Mouse (Mus musculus): ENCODE measurements around the gene Mttp. TPM values are rescaled to one million over a fixed set of nuclear protein-coding genes. Genes with fewer than 3 reads are reported as not detected.

The Mttp gene
- total RNA-seq (2021), result 1 to 10 TPM; 5.8 to 6.9 TPM
- long read RNA-seq, experiment 1, partial matches to known transcripts, result 7 of 10 reads
- long read RNA-seq, experiment 1, other reads (novel, unspliced or antisense), result 3 of 10 reads
- long read RNA-seq, experiment 2, partial matches to known transcripts, result 8 of 16 reads
- long read RNA-seq, experiment 2, other reads (novel, unspliced or antisense), result 8 of 16 reads

GRCm38 (mm10) chr3:138144642-138145171, at the start of gene Mttp:
Mttp (minus strand) TSS chr3:138144968.
- intact Hi-C loops (cut with DNase I), result loop anchor here (1.0 to 2.0 kb wide), 4 partner anchors 153 to 366 kb away; partner anchors contain the start of gene H2afz
- DNase-seq, result peak; percentile 64 to 83

GRCm38 (mm10) chr3:138193683-138194302, 49.0 kb upstream of the Mttp start, which contains the start of gene 4930579F01Rik:
4930579F01Rik (minus strand) TSS chr3:138193825.
- intact Hi-C loops (cut with DNase I), result no loop called here
- no peak for DNase-seq

GRCm38 (mm10) chr3:138192260-138192659, 47.5 kb upstream of the Mttp start:
- intact Hi-C loops (cut with DNase I), result no loop called here
- no peak for DNase-seq

GRCm38 (mm10) chr3:138185995-138186930, 41.5 kb upstream of the Mttp start:
- no peak for DNase-seq
- intact Hi-C loops (cut with DNase I), result no loop called here

- peak in 1 of 2 experiments; percentile 43 for DNase-seq
- intact Hi-C loops (cut with DNase I), result no loop called here
Measured at GRCm38 (mm10) chr3:138185290-138185689, 40.5 kb upstream of the Mttp start.

- no peak for DNase-seq
Measured at GRCm38 (mm10) chr3:138183371-138183770, 38.6 kb upstream of the Mttp start.

GRCm38 (mm10) chr3:138182019-138182418, 37.3 kb upstream of the Mttp start:
- intact Hi-C loops (cut with DNase I), result no loop called here
- DNase-seq, result no peak

More at GRCm38 (mm10) chr3:138183371-138183770, 38.6 kb upstream of the Mttp start:
- intact Hi-C loops (cut with DNase I), result no loop called here

GRCm38 (mm10) chr3:138175551-138175950, 30.8 kb upstream of the Mttp start:
- no peak for DNase-seq
- intact Hi-C loops (cut with DNase I), result no loop called here

GRCm38 (mm10) chr3:138173291-138173690, 28.5 kb upstream of the Mttp start:
- no peak for DNase-seq
- intact Hi-C loops (cut with DNase I), result no loop called here

GRCm38 (mm10) chr3:138162553-138163183, 17.9 kb upstream of the Mttp start:
- DNase-seq, result no peak
- intact Hi-C loops (cut with DNase I), result no loop called here

GRCm38 (mm10) chr3:138161623-138162022, 16.9 kb upstream of the Mttp start:
- no peak for DNase-seq
- intact Hi-C loops (cut with DNase I), result no loop called here

- intact Hi-C loops (cut with DNase I), result no loop called here
- DNase-seq, result no peak
Measured at GRCm38 (mm10) chr3:138156651-138157050, 11.9 kb upstream of the Mttp start.

GRCm38 (mm10) chr3:138155062-138155461, 10.3 kb upstream of the Mttp start:
- intact Hi-C loops (cut with DNase I), result no loop called here
- DNase-seq, result no peak

GRCm38 (mm10) chr3:138148811-138149210, 4.0 kb upstream of the Mttp start:
- intact Hi-C loops (cut with DNase I), result no loop called here

GRCm38 (mm10) chr3:138144060-138144641, 617 bp downstream of the Mttp start:
- intact Hi-C loops (cut with DNase I), result loop anchor here (2.0 kb wide), 2 partner anchors 279 to 365 kb away; partner anchors contain the start of gene H2afz
- DNase-seq, result no peak

More at GRCm38 (mm10) chr3:138148811-138149210, 4.0 kb upstream of the Mttp start:
- DNase-seq, result no peak

GRCm38 (mm10) chr3:138143315-138144059, 1.3 kb downstream of the Mttp start, which contains the start of gene Trmt10a:
Trmt10a (plus strand) TSS chr3:138143448.
- intact Hi-C loops (cut with DNase I), result loop anchor here (2.0 kb wide), 3 partner anchors 75 to 365 kb away; partner anchors contain the start of gene H2afz
- peak; percentile 96 to 98 for DNase-seq

- intact Hi-C loops (cut with DNase I), result loop anchor here (2.0 kb wide), 1 partner anchor 74 kb away; no protein-coding TSS in a partner anchor
- no peak for DNase-seq
Measured at GRCm38 (mm10) chr3:138142733-138143314, 1.9 kb downstream of the Mttp start.

- peak in 1 of 2 experiments; percentile 40 for DNase-seq
- intact Hi-C loops (cut with DNase I), result loop anchor here (2.0 kb wide), 1 partner anchor 73 kb away; no protein-coding TSS in a partner anchor
Measured at GRCm38 (mm10) chr3:138142052-138142732, 2.6 kb downstream of the Mttp start.
